Mouse (Mus musculus): ENCODE measurements around the gene Zdhhc17.

DNA sequence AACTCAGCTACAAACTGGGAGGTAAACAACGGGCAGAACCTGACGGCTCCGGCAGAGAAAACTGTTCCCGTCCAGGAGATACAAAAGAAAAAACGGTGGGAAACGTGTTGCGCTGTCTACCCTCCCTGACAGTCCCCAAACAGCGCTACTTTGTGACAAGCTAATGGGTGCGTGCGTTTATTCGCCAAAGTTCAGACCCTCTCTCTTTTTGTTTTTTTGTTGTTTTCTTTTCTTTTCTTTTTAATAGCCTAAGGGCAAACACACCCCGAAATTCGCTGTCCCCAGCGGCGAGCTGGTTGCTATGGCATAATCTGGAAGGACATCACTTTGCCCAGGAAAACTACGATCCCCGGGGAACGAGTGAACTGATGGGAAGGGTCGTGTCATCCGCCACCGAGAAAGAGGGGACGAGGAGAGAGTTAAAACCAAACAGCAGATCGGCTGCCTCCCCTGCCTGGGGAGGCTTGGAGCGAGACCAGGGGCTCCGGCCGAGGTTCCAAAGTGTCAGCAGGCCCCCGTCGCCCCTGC, 763 bp downstream of the Zdhhc17 start:
- TF ChIP-seq CTCF (conservative IDR thresholded peaks at IDR 0.05 in 1 of 2, IDR thresholded peaks at IDR 0.05 in 1 of 2; ENCODE audit: low read depth in 2 of 2, low read length in 2 of 2) (no peak), MAZ (IDR thresholded peaks at IDR 0.05; ENCODE audit: low read depth, low read length) (no peak)
